Mouse (Mus musculus): ENCODE measurements at regions not wholly inside any gene's neighbourhood (a gene's known extent, or its start where the extent isn't known, plus 50 kb on each side); places are given as distances from the start of the nearest gene placed in this dataset.

GRCm38 (mm10) chr3:99741249-99742222, 143.7 kb upstream of the Spag17 start:
- H3K4me3 ChIP-seq = no peak overlapping the region
- no peak for TF ChIP-seq CTCF (IDR thresholded peaks at IDR 0.05)
- peak overlapping the region; percentile 87; the same call in 1 of the 2 replicates for H3K27ac ChIP-seq
- intact Hi-C loops (cut with DNase I) = loop anchor here (10.0 kb wide), 1 partner anchor 193 kb away; no protein-coding TSS in a partner anchor
- no peak for DNase-seq

GRCm38 (mm10) chr3:99749725-99750124, 135.5 kb upstream of the Spag17 start:
- Histone ChIP-seq H3K4me3 (peak overlapping the region; percentile 36), H3K27ac (peak overlapping the region; percentile 6; the same call in 1 of the 2 replicates)
- no peak for DNase-seq
- intact Hi-C loops (cut with DNase I) = loop anchor here (5.0 to 10.0 kb wide), 2 partner anchors 43 to 185 kb away; no protein-coding TSS in a partner anchor
- TF ChIP-seq CTCF (IDR thresholded peaks at IDR 0.05) = no peak

GRCm38 (mm10) chr3:99778526-99778925, 106.7 kb upstream of the Spag17 start:
- H3K4me3 ChIP-seq = no peak overlapping the region; the same call in 1 of the 2 replicates
- DNase-seq = peak; percentile 63
- intact Hi-C loops (cut with DNase I) = no loop called here
- no peak overlapping the region for H3K27ac ChIP-seq
- no peak for TF ChIP-seq CTCF (IDR thresholded peaks at IDR 0.05)

GRCm38 (mm10) chr3:99785955-99786529, 99.2 kb upstream of the Spag17 start:
- H3K27ac ChIP-seq = no peak overlapping the region
- DNase-seq = no peak
- no peak for TF ChIP-seq CTCF (IDR thresholded peaks at IDR 0.05)
- no peak overlapping the region for H3K4me3 ChIP-seq
- intact Hi-C loops (cut with DNase I) = no loop called here

- intact Hi-C loops (cut with DNase I) = loop anchor here (5.0 kb wide), 1 partner anchor 44 kb away; no protein-coding TSS in a partner anchor
- TF ChIP-seq CTCF (IDR thresholded peaks at IDR 0.05) = no peak
- H3K27ac ChIP-seq = no peak overlapping the region
- DNase-seq = no peak
- H3K4me3 ChIP-seq = no peak overlapping the region
Observed at GRCm38 (mm10) chr3:99791316-99791715, 93.9 kb upstream of the Spag17 start.

GRCm38 (mm10) chr3:99793622-99794021, 91.6 kb upstream of the Spag17 start:
- TF ChIP-seq CTCF (IDR thresholded peaks at IDR 0.05) = no peak
- Histone ChIP-seq H3K4me3 (no peak overlapping the region), H3K27ac (no peak overlapping the region)
- no peak for DNase-seq
- intact Hi-C loops (cut with DNase I) = loop anchor here (5.0 kb wide), 1 partner anchor 46 kb away; no protein-coding TSS in a partner anchor

- no peak for DNase-seq
- TF ChIP-seq CTCF (IDR thresholded peaks at IDR 0.05) = no peak
- Histone ChIP-seq H3K27ac (no peak overlapping the region), H3K4me3 (no peak overlapping the region)
- intact Hi-C loops (cut with DNase I) = no loop called here
Observed at GRCm38 (mm10) chr3:99795835-99796234, 89.4 kb upstream of the Spag17 start.

GRCm38 (mm10) chr3:99797791-99798190, 87.4 kb upstream of the Spag17 start:
- intact Hi-C loops (cut with DNase I) = no loop called here
- no peak for DNase-seq
- Histone ChIP-seq H3K27ac (no peak overlapping the region), H3K4me3 (no peak overlapping the region)
- no peak for TF ChIP-seq CTCF (IDR thresholded peaks at IDR 0.05)

- intact Hi-C loops (cut with DNase I) = no loop called here
- TF ChIP-seq CTCF (IDR thresholded peaks at IDR 0.05) = no peak
- no peak overlapping the region for H3K4me3 ChIP-seq
- peak overlapping the region; percentile 70 for H3K27ac ChIP-seq
- no peak for DNase-seq
Observed at GRCm38 (mm10) chr3:99810532-99810931, 74.7 kb upstream of the Spag17 start.

- no peak for TF ChIP-seq CTCF (IDR thresholded peaks at IDR 0.05)
- peak overlapping the region; percentile 70 for H3K27ac ChIP-seq
- H3K4me3 ChIP-seq = no peak overlapping the region
- intact Hi-C loops (cut with DNase I) = no loop called here
- peak; percentile 31 for DNase-seq
Observed at GRCm38 (mm10) chr3:99811276-99811675, 73.9 kb upstream of the Spag17 start.

GRCm38 (mm10) chr3:99812836-99813235, 72.4 kb upstream of the Spag17 start:
- Histone ChIP-seq H3K27ac (peak overlapping the region; percentile 94), H3K4me3 (no peak overlapping the region)
- no peak for TF ChIP-seq CTCF (IDR thresholded peaks at IDR 0.05)
- intact Hi-C loops (cut with DNase I) = no loop called here
- DNase-seq = peak; percentile 44

GRCm38 (mm10) chr3:99815115-99815514, 70.1 kb upstream of the Spag17 start:
- H3K4me3 ChIP-seq = no peak overlapping the region
- DNase-seq = peak; percentile 22
- TF ChIP-seq CTCF (IDR thresholded peaks at IDR 0.05) = no peak
- intact Hi-C loops (cut with DNase I) = no loop called here
- peak overlapping the region; percentile 94 for H3K27ac ChIP-seq

- TF ChIP-seq CTCF (IDR thresholded peaks at IDR 0.05) = no peak
- Histone ChIP-seq H3K4me3 (peak overlapping the region; percentile 24; the same call in 1 of the 2 replicates), H3K27ac (peak overlapping the region; percentile 94)
- intact Hi-C loops (cut with DNase I) = loop anchor here (2.0 kb wide), 1 partner anchor 79 kb away; no protein-coding TSS in a partner anchor
- peak; percentile 79 for DNase-seq
Observed at GRCm38 (mm10) chr3:99817965-99818364, 67.2 kb upstream of the Spag17 start.
